Mouse (Mus musculus) heart, adult 2 months (tissue): ENCODE measurements around the gene Slc23a2. TPM values are rescaled to one million over a fixed set of nuclear protein-coding genes. Genes with fewer than 3 reads are reported as not detected.

Experiments
- DNase-seq, 2 experiments: peaks; one replicate each; pipeline ENCODE4 v3.0.0; 2021
- H3K27ac ChIP-seq: fragments of 200-600 bp; 2 replicates; pipeline ENCODE4 v1.8.1; 2022
- H3K27me3 ChIP-seq: fragments of 200-500 bp; 2 replicates; pipeline ENCODE4 v1.6.1; 2012; ENCODE audit warnings: mild to moderate bottlenecking, low read length, inconsistent platforms, mixed read lengths; ENCODE audit not compliant: control insufficient read depth, insufficient read depth
- H3K36me3 ChIP-seq: fragments of 200-500 bp; 2 replicates; pipeline ENCODE4 v1.6.1; 2012; ENCODE audit warnings: low read length, inconsistent platforms; ENCODE audit not compliant: control insufficient read depth, insufficient read depth
- H3K4me1 ChIP-seq: fragments of 200-500 bp; 2 replicates; pipeline ENCODE4 v1.6.1; 2011; ENCODE audit warnings: low read length; ENCODE audit not compliant: control insufficient read depth, insufficient read depth
- H3K4me3 ChIP-seq: fragments of 200-600 bp; 2 replicates; pipeline ENCODE4 v1.8.1; 2022
- H3K79me2 ChIP-seq: fragments of 200-500 bp; replicated peaks from 2 replicates; pipeline ENCODE4 v1.6.1; 2012; ENCODE audit warnings: mild to moderate bottlenecking, inconsistent platforms, low read length, moderate library complexity, mixed read lengths; ENCODE audit not compliant: control insufficient read depth, insufficient read depth
- H3K9ac ChIP-seq: fragments of 200-500 bp; 2 replicates; pipeline ENCODE4 v1.6.1; 2012; ENCODE audit warnings: low read depth, mild to moderate bottlenecking, control low read depth, inconsistent platforms, low read length, mixed read lengths
- CTCF ChIP-seq: fragments of 200-600 bp; IDR thresholded peaks from 2 replicates; pipeline ENCODE4 v1.8.1; 2022; ENCODE audit warnings: antibody characterized with exemption, mild to moderate bottlenecking, moderate library complexity
- EP300 ChIP-seq: fragments of 200-500 bp; IDR thresholded peaks from 2 replicates; pipeline ENCODE4 v1.6.1; 2011; ENCODE audit warnings: low read depth, low read length, control low read depth; ENCODE audit not compliant: insufficient read depth
- POLR2A ChIP-seq: fragments of 200-500 bp; IDR thresholded peaks from 2 replicates; pipeline ENCODE4 v1.6.1; 2011; ENCODE audit warnings: mild to moderate bottlenecking, low read depth, low read length, control low read depth; ENCODE audit not compliant: insufficient read depth
- WGBS: fragments of 180-500 bp; shearing (Covaris S2); methylation state at CpG from one replicate; pipeline ENCODE4 v1.1.7; 2018; 5-methylcytosine and 5-hydroxymethylcytosine counted together
- intact Hi-C: fragments of 180-260 bp; cut with DNase I; formaldehyde crosslinking; loops from one replicate; pipeline ENCODE4 v1.15.1; 2025
- polyA plus RNA-seq: library from polyadenylated mRNA; depleted of rRNA; stranded (reverse); fragments of >200 nt; gene quantifications from 2 replicates; pipeline ENCODE4 v1.2.3, GENCODE M21; 2012
- total RNA-seq, 2 experiments: library from RNA; stranded (reverse); gene quantifications; 2 replicates each; pipeline ENCODE4 v1.2.3; 2021

The Slc23a2 gene
- total and polyA plus RNA-seq, 3 experiments: 11.2 to 15.6 (median 11.8) TPM

DNA sequence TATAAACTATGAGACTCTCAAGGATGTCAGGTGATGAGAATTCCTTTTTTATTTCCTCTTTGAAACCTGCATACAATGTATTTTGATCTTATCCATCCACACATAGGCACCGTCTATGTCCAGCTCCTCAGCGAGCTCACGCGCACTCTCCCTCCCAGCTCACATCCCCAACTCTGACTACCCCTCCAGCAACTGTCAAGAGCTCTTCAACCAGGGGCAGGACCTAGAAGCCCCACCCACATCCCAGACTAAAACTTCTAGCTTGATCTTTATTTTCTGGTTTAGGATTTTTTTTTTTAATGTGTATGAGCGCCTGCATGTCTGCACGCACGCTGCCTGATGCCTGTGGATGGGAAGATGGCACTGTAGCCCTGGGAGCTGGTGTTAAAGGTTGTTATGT lies 14.9 kb downstream of the Slc23a2 start:
- intact Hi-C loops: no loop called here
- Histone ChIP-seq H3K4me1 (peaks cover 13% of the 10 kb centered on the region), H3K27ac (no peak overlapping the region), H3K36me3 (peaks cover 7% of the 10 kb centered on the region), H3K4me3 (no peak overlapping the region), H3K27me3 (no peaks in the 10 kb centered on the region), H3K79me2 (peaks cover 4% of the 10 kb centered on the region; the same call in 1 of the 2 replicates), H3K9ac (no peak overlapping the region)
- no peak for DNase-seq
- 94% methylated on average over 7 of the region's 7 CpGs for WGBS
- TF ChIP-seq EP300 (no peak), POLR2A (no peak), CTCF (no peak)

DNA sequence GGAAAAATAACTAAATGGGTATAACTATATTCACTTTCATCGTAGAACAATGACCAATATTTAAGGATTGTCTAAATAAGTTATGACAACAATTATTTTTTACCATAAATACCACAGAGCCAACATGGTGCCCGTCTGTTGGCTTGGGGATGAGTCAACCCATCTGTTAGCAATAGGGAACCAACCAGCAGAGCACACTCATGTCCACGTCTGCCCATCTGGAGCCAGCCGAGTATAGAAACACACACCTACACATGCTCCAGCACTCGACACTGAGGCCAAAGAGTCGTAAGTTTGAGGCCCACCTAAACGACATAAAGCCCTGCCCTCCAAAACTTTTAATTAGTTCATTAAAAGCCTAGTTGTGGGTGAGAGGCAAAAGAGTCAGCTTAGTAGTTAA lies 15.7 kb downstream of the Slc23a2 start:
- WGBS: 95% methylated on average over 7 of the region's 7 CpGs
- intact Hi-C loops: no loop called here

DNA sequence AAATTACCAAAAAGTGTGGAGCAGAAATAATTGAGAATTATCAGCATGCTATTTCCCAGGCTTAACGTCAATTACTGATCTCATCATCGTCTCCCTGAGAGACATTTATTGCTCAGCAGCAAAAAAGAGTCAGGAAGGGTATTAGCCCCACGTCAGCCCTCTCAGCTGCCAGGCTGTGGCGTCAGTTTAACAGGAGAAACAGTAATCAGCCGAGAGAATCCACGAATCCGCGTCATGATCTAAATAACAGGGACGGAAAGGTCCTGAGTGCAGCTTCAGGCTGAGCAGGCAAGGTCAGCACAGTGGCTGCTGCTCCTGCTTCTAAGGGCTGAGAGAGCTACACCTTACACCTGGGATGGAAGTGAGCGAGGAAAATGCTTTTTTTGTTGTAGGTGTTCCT lies 17.0 kb downstream of the Slc23a2 start:
- no peak for TF ChIP-seq POLR2A
- no peak for TF ChIP-seq CTCF
- TF ChIP-seq EP300: no peak
- intact Hi-C loops: no loop called here
- H3K27me3 ChIP-seq: no peaks in the 10 kb centered on the region
- no peaks in the 10 kb centered on the region; the same call in 1 of the 2 replicates for H3K36me3 ChIP-seq
- H3K4me3 ChIP-seq: no peak overlapping the region
- H3K9ac ChIP-seq: no peak overlapping the region
- no peak for DNase-seq
- WGBS: 68% methylated on average over 10 of the region's 10 CpGs
- H3K4me1 ChIP-seq: peaks cover 7% of the 10 kb centered on the region
- H3K27ac ChIP-seq: no peak overlapping the region
- H3K79me2 ChIP-seq: peaks cover 5% of the 10 kb centered on the region

More for the DNA sequence above, 15.7 kb downstream of the Slc23a2 start:
- no peak overlapping the region for H3K4me3 ChIP-seq
- peaks cover 11% of the 10 kb centered on the region for H3K4me1 ChIP-seq
- H3K27me3 ChIP-seq: no peaks in the 10 kb centered on the region
- TF ChIP-seq CTCF (no peak), EP300 (no peak), POLR2A (no peak)
- no peak overlapping the region for H3K9ac ChIP-seq
- H3K79me2 ChIP-seq: peaks cover 5% of the 10 kb centered on the region; the same call in 1 of the 2 replicates
- H3K36me3 ChIP-seq: peaks cover 4% of the 10 kb centered on the region
- no peak overlapping the region for H3K27ac ChIP-seq
- no peak for DNase-seq

DNA sequence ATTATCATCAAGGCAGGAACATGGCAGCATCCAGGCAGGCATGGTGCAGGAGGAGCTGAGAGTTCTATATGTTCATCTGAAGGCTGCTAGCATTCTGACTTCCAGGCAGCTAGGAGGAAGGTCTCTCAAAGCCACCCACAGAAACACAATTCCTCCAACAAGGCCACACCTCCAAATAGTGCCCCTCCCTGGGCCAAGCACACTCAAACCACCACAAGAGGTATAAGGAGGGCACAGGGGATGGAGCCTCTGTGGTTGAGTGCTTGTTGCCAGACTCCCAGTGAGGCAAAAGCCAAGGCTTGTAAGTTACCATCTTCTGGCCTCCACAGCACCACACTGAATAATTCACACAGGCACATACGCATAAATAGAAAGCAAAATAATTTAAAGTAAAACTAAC lies 18.6 kb downstream of the Slc23a2 start:
- 94% methylated on average over 1 of the region's 1 CpGs for WGBS

DNA sequence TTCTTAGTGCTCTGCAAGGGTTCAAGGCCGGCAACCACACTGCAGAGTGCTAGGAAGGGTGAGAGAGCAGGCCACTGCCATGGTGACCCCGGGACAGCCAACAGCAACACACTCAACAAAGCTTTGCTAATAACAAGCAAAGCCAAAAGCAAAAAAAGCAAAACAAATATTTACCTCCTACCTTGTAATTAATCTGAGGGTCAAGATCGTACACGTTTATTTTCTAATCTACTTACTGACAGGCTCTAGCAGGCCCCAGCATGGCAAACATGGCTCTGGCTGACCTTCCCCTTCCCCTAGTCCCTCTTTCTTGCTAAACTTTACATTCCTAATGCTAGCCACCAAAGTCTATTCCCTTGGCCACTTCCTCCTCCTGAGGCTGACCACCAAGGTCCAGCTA lies 21.8 kb downstream of the Slc23a2 start:
- Histone ChIP-seq H3K27ac (no peak overlapping the region), H3K4me1 (peaks cover 2% of the 10 kb centered on the region), H3K4me3 (no peak overlapping the region), H3K27me3 (no peaks in the 10 kb centered on the region), H3K36me3 (no peaks in the 10 kb centered on the region), H3K9ac (no peak overlapping the region), H3K79me2 (peaks cover 6% of the 10 kb centered on the region)
- WGBS: 82% methylated on average over 4 of the region's 4 CpGs
- no peak for DNase-seq
- intact Hi-C loops: no loop called here
- TF ChIP-seq EP300 (no peak), POLR2A (no peak), CTCF (no peak)

More for the DNA sequence above, 18.6 kb downstream of the Slc23a2 start:
- peaks cover 4% of the 10 kb centered on the region for H3K4me1 ChIP-seq
- TF ChIP-seq CTCF: no peak
- TF ChIP-seq POLR2A: no peak
- TF ChIP-seq EP300: no peak
- peaks cover 5% of the 10 kb centered on the region for H3K79me2 ChIP-seq
- DNase-seq: no peak
- H3K27me3 ChIP-seq: no peaks in the 10 kb centered on the region
- intact Hi-C loops: no loop called here
- no peak overlapping the region for H3K9ac ChIP-seq
- H3K27ac ChIP-seq: no peak overlapping the region
- no peaks in the 10 kb centered on the region for H3K36me3 ChIP-seq
- no peak overlapping the region for H3K4me3 ChIP-seq

DNA sequence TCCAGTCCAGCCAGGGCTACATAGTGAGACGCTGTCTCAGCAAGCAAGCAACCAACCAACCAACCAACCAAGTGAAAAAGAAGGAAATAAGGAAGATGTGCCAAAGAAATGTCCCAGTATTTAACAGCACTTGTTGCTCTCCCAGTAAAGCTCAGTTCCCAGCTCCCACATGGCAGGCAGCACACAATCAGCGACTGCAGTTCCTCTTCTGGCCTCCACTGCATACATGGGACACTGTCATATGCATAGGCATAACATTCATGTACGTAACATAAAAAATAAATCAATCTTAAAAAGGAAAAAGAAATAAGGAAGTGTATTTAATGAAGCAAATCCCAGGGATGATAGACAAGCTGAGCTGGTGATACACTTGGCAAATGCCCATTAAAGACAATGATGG lies 23.9 kb downstream of the Slc23a2 start:
- H3K36me3 ChIP-seq: no peaks in the 10 kb centered on the region
- no peak for DNase-seq
- intact Hi-C loops: no loop called here
- peaks cover 3% of the 10 kb centered on the region for H3K4me1 ChIP-seq
- TF ChIP-seq CTCF (no peak), EP300 (no peak), POLR2A (no peak)
- no peak overlapping the region for H3K4me3 ChIP-seq
- peaks cover 6% of the 10 kb centered on the region for H3K79me2 ChIP-seq
- H3K27me3 ChIP-seq: no peaks in the 10 kb centered on the region
- WGBS: 90% methylated on average over 3 of the region's 3 CpGs
- no peak overlapping the region for H3K27ac ChIP-seq
- H3K9ac ChIP-seq: no peak overlapping the region
